Mouse (Mus musculus) lung, embryonic 14.5 days (tissue): ENCODE results near the gene Bcl2l10. TPM values are rescaled to one million over a fixed set of nuclear protein-coding genes. Genes with fewer than 3 reads are reported as not detected.

ENCODE experiments used
- ATAC-seq: fragments of 200-750 bp; cut with Nextera tagmentation; 2 replicates; pipeline ENCODE4 v1.8.0; 2017; ENCODE audit warnings: mild to moderate bottlenecking, moderate TSS enrichment, moderate library complexity; ENCODE audit not compliant: insufficient read depth
- DNase-seq: peaks from one replicate; pipeline ENCODE4 v3.0.0-alpha.2; 2015
- H3K27ac ChIP-seq: fragments of 300-500 bp; sonication (generic); 2 replicates; pipeline ENCODE4 v1.5.1; 2014; ENCODE audit warnings: low read depth, mild to moderate bottlenecking, moderate library complexity
- H3K27me3 ChIP-seq: fragments of 300-500 bp; sonication (generic); 2 replicates; pipeline ENCODE4 v1.6.1; 2014; ENCODE audit warnings: low read length, control low read depth; ENCODE audit not compliant: insufficient read depth
- H3K36me3 ChIP-seq: fragments of 300-500 bp; sonication (generic); 2 replicates; pipeline ENCODE4 v1.6.1; 2014; ENCODE audit warnings: control low read depth; ENCODE audit not compliant: insufficient read depth
- H3K4me1 ChIP-seq: fragments of 300-500 bp; sonication (generic); 2 replicates; pipeline ENCODE4 v1.6.1; 2014; ENCODE audit warnings: antibody characterized with exemption, control low read depth; ENCODE audit not compliant: insufficient read depth
- H3K4me2 ChIP-seq: fragments of 300-500 bp; sonication (generic); 2 replicates; pipeline ENCODE4 v1.6.1; 2014; ENCODE audit warnings: mild to moderate bottlenecking
- H3K4me3 ChIP-seq: fragments of 300-500 bp; sonication (generic); 2 replicates; pipeline ENCODE4 v1.5.1; 2014; ENCODE audit warnings: low read depth, low read length
- H3K9ac ChIP-seq: fragments of 300-500 bp; sonication (generic); 2 replicates; pipeline ENCODE4 v1.6.1; 2014
- H3K9me3 ChIP-seq: fragments of 300-500 bp; sonication (generic); 2 replicates; pipeline ENCODE4 v1.6.1; 2016; ENCODE audit warnings: low read depth, low read length, control low read depth
- CTCF ChIP-seq: IDR thresholded peaks from 2 replicates; pipeline ENCODE4 v1.5.1; 2016; ENCODE audit warnings: antibody characterized with exemption, low read depth
- WGBS: fragments of 180-500 bp; shearing (Covaris S2); extraction: QIAGEN DNeasy Blood & Tissue Kit; methylation state at CpG from one replicate; pipeline ENCODE4 v1.1.7; 2014; 5-methylcytosine and 5-hydroxymethylcytosine counted together
- polyA plus RNA-seq: library from polyadenylated mRNA; unstranded; fragments of >200 nt; fragmentation: Nextera tagmentation; extraction: Ambion mirVana; gene quantifications from 2 replicates; pipeline ENCODE4 v1.2.1, GENCODE M21; 2014

Bcl2l10 gene
- polyA plus RNA-seq, 1 experiment from 2014 or later: not detected

GRCm38 (mm10) chr9:75308621-75309020 lies 38.9 kb upstream of the Bcl2l10 start:
- Histone ChIP-seq H3K4me3 (no peak overlapping the region), H3K27ac (no peak overlapping the region), H3K4me1 (no peaks in the 10 kb centered on the region), H3K4me2 (no peak overlapping the region), H3K9me3 (no peaks in the 10 kb centered on the region), H3K36me3 (0 out of 2 replicates have a peak, but pooled peaks cover 4% of the 10 kb centered on the region), H3K27me3 (no peaks in the 10 kb centered on the region), H3K9ac (no peak overlapping the region)
- DNase-seq: no peak
- TF ChIP-seq CTCF: no peak
- 55% methylated on average over 5 of the region's 5 CpGs for WGBS
- ATAC-seq: no peak

- ATAC-seq: no peak
- 16% methylated on average over 4 of the region's 4 CpGs for WGBS
- no peaks in the 10 kb centered on the region for H3K36me3 ChIP-seq
- no peak overlapping the region for H3K4me3 ChIP-seq
- TF ChIP-seq CTCF: peak; percentile 86
- H3K9ac ChIP-seq: no peak overlapping the region
- H3K4me1 ChIP-seq: no peaks in the 10 kb centered on the region
- H3K9me3 ChIP-seq: no peaks in the 10 kb centered on the region
- DNase-seq: peak; percentile 90
- H3K27me3 ChIP-seq: no peaks in the 10 kb centered on the region
- H3K4me2 ChIP-seq: no peak overlapping the region
- no peak overlapping the region for H3K27ac ChIP-seq
These were observed 35.5 kb upstream of the Bcl2l10 start for GRCm38 (mm10) chr9:75312008-75312407.

GRCm38 (mm10) chr9:75313138-75313831 lies 34.3 kb upstream of the Bcl2l10 start:
- ATAC-seq (peak; percentile 26), DNase-seq (peak; percentile 28)
- TF ChIP-seq CTCF: no peak
- Histone ChIP-seq H3K36me3 (no peaks in the 10 kb centered on the region), H3K27me3 (no peaks in the 10 kb centered on the region), H3K4me3 (peak overlapping the region; percentile 65), H3K27ac (peak overlapping the region; percentile 77; the same call in 1 of the 2 replicates), H3K4me2 (peak overlapping the region; percentile 88), H3K4me1 (no peaks in the 10 kb centered on the region), H3K9ac (peak overlapping the region; percentile 64; the same call in 1 of the 2 replicates), H3K9me3 (no peaks in the 10 kb centered on the region)
- WGBS: 35% methylated on average over 11 of the region's 11 CpGs

- H3K9me3 ChIP-seq: no peaks in the 10 kb centered on the region
These were observed 33.6 kb upstream of the Bcl2l10 start for GRCm38 (mm10) chr9:75313832-75314516.

GRCm38 (mm10) chr9:75314517-75315105 lies 32.9 kb upstream of the Bcl2l10 start:
- H3K4me2 ChIP-seq: peak overlapping the region; percentile 88
- 4% methylated on average over 22 of the region's 22 CpGs for WGBS
- peak overlapping the region; percentile 64 for H3K9ac ChIP-seq
- peak overlapping the region; percentile 65 for H3K4me3 ChIP-seq
- DNase-seq (peak; percentile 29), ATAC-seq (peak; percentile 19; the same call in 1 of the 2 replicates)
- no peaks in the 10 kb centered on the region for H3K27me3 ChIP-seq
- no peaks in the 10 kb centered on the region for H3K4me1 ChIP-seq
- H3K27ac ChIP-seq: peak overlapping the region; percentile 77
- no peaks in the 10 kb centered on the region for H3K36me3 ChIP-seq
- H3K9me3 ChIP-seq: no peaks in the 10 kb centered on the region
- TF ChIP-seq CTCF: no peak; the same call in 1 of the 2 replicates

More at GRCm38 (mm10) chr9:75313832-75314516, 33.6 kb upstream of the Bcl2l10 start:
- 0 out of 2 replicates have a peak, but pooled peaks have one; percentile 24 for TF ChIP-seq CTCF
- DNase-seq: peak; percentile 84
- ATAC-seq: peak; percentile 89
- Histone ChIP-seq H3K27ac (peak overlapping the region; percentile 77), H3K4me1 (no peaks in the 10 kb centered on the region), H3K36me3 (no peaks in the 10 kb centered on the region), H3K4me2 (peak overlapping the region; percentile 88), H3K4me3 (peak overlapping the region; percentile 65), H3K9ac (peak overlapping the region; percentile 64), H3K27me3 (no peaks in the 10 kb centered on the region)
- WGBS: 1% methylated on average over 52 of the region's 52 CpGs

- no peaks in the 10 kb centered on the region for H3K4me1 ChIP-seq
- H3K36me3 ChIP-seq: no peaks in the 10 kb centered on the region
- H3K9me3 ChIP-seq: no peaks in the 10 kb centered on the region
- ATAC-seq: no peak
- peak overlapping the region; percentile 88 for H3K4me2 ChIP-seq
- H3K27me3 ChIP-seq: no peaks in the 10 kb centered on the region
- no peak for DNase-seq
- no peak overlapping the region for H3K9ac ChIP-seq
- WGBS: 63% methylated on average over 3 of the region's 3 CpGs
- TF ChIP-seq CTCF: no peak
- no peak overlapping the region; the same call in 1 of the 2 replicates for H3K4me3 ChIP-seq
- H3K27ac ChIP-seq: no peak overlapping the region
These were observed 32.3 kb upstream of the Bcl2l10 start for GRCm38 (mm10) chr9:75315238-75315637.

GRCm38 (mm10) chr9:75316771-75317170 lies 30.8 kb upstream of the Bcl2l10 start:
- no peaks in the 10 kb centered on the region for H3K36me3 ChIP-seq
- TF ChIP-seq CTCF: no peak
- H3K4me3 ChIP-seq: no peak overlapping the region
- H3K9me3 ChIP-seq: no peaks in the 10 kb centered on the region
- no peak overlapping the region for H3K4me2 ChIP-seq
- DNase-seq (no peak), ATAC-seq (no peak)
- no peaks in the 10 kb centered on the region for H3K4me1 ChIP-seq
- H3K9ac ChIP-seq: no peak overlapping the region
- no peak overlapping the region for H3K27ac ChIP-seq
- 79% methylated on average over 6 of the region's 6 CpGs for WGBS
- no peaks in the 10 kb centered on the region for H3K27me3 ChIP-seq
